Mouse (Mus musculus) forebrain, postnatal 0 days (tissue): Measurements from ENCODE around the gene Rfx3. TPM values are rescaled to one million over a fixed set of nuclear protein-coding genes. Genes with fewer than 3 reads are reported as not detected.

Experiments
- ATAC-seq: fragments of 200-750 bp; cut with Nextera tagmentation; 2 replicates; pipeline ENCODE4 v1.8.0; 2017; ENCODE audit warnings: mild to moderate bottlenecking, moderate library complexity
- DNase-seq: peaks from one replicate; pipeline ENCODE4 v3.0.0-alpha.2; 2015
- H3K27ac ChIP-seq: fragments of 300-500 bp; sonication (generic); 2 replicates; pipeline ENCODE4 v1.5.1; 2014; ENCODE audit warnings: low read depth, mild to moderate bottlenecking, antibody characterized with exemption, low read length, moderate library complexity, mixed read lengths
- H3K27me3 ChIP-seq: fragments of 300-500 bp; sonication (generic); 2 replicates; pipeline ENCODE4 v1.6.1; 2014; ENCODE audit warnings: mild to moderate bottlenecking, low read length, mixed read lengths; ENCODE audit not compliant: insufficient read depth
- H3K36me3 ChIP-seq: fragments of 300-500 bp; sonication (generic); 2 replicates; pipeline ENCODE4 v1.6.1; 2014; ENCODE audit warnings: mild to moderate bottlenecking, moderate library complexity; ENCODE audit not compliant: insufficient read depth
- H3K4me1 ChIP-seq: fragments of 300-500 bp; sonication (generic); 2 replicates; pipeline ENCODE4 v1.6.1; 2014; ENCODE audit warnings: antibody characterized with exemption; ENCODE audit not compliant: insufficient read depth
- H3K4me2 ChIP-seq: fragments of 300-500 bp; sonication (generic); 2 replicates; pipeline ENCODE4 v1.6.1; 2014; ENCODE audit warnings: low read depth, mild to moderate bottlenecking, moderate library complexity
- H3K4me3 ChIP-seq: fragments of 300-500 bp; sonication (generic); 2 replicates; pipeline ENCODE4 v1.5.1; 2014; ENCODE audit warnings: low read depth, low read length, mixed read lengths
- H3K9ac ChIP-seq: fragments of 300-500 bp; sonication (generic); 2 replicates; pipeline ENCODE4 v1.6.1; 2014; ENCODE audit warnings: mild to moderate bottlenecking
- H3K9me3 ChIP-seq: fragments of 300-500 bp; sonication (generic); 2 replicates; pipeline ENCODE4 v1.6.1; 2016; ENCODE audit warnings: low read length
- CTCF ChIP-seq: sonication (generic); IDR thresholded peaks from 2 replicates; pipeline ENCODE4 v1.5.1; 2016; ENCODE audit warnings: antibody characterized with exemption, control low read depth, low read depth
- WGBS: fragments of 180-500 bp; shearing (Covaris S2); extraction: QIAGEN DNeasy Blood & Tissue Kit; methylation state at CpG from one replicate; pipeline ENCODE4 v1.1.7; 2014; 5-methylcytosine and 5-hydroxymethylcytosine counted together
- polyA plus RNA-seq: library from polyadenylated mRNA; unstranded; fragments of >200 nt; fragmentation: Nextera tagmentation; extraction: Ambion mirVana; gene quantifications from 2 replicates; pipeline ENCODE4 v1.2.1, GENCODE M21; 2015
- total RNA-seq: library from RNA; depleted of rRNA; stranded (reverse); fragments of >200 nt; gene quantifications from 2 replicates; pipeline ENCODE4 v1.2.3, GENCODE M21; 2014

Rfx3 gene
- total and polyA plus RNA-seq, 2 experiments from 2014 or later = 19.4 to 42.5 TPM

DNA sequence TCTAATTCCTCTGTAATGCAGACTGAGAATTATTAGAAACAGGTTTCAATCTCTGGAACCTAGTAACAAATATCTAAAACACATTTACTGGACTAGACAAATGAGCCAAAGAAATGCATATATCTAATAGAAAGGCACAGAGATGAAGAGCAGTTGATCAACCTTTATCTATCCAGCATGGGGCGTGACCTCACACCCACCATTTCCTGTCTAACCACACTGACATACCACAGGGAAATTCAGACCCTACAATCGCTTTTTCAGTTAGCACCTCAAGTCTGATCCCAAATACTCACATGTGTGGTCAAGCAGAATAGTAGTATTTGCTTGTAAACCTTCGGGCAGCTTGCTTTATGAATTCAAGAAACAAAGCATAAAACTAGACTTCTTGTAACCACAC, 43.4 kb downstream of the Rfx3 start:
- no peak for ATAC-seq
- Histone ChIP-seq H3K27ac (no peak overlapping the region), H3K36me3 (no peaks in the 10 kb centered on the region), H3K9ac (no peak overlapping the region), H3K9me3 (no peaks in the 10 kb centered on the region), H3K27me3 (no peaks in the 10 kb centered on the region), H3K4me1 (no peaks in the 10 kb centered on the region), H3K4me2 (no peak overlapping the region), H3K4me3 (no peak overlapping the region)
- no peak for TF ChIP-seq CTCF
- DNase-seq = no peak
- WGBS = 89% methylated on average over 3 of the region's 3 CpGs

DNA sequence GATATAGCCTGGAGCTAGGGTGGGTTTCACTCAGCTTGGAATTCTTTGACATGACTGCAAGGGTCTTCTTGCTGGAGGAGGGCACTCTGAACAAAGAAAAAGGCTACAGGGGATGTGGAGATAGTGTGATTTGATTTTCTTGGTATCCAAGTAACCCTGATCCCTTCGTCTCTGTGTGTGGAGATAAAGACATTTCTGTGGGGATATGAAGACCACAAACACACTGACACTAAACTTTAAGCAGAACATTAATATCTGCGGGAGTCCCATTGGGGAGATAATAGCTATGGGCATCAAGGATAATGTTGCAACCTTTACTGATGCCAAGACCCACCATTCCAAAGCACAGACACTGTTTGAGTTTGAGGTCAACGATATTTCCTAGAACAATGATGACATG, 49.7 kb downstream of the Rfx3 start:
- H3K4me1 ChIP-seq = no peaks in the 10 kb centered on the region
- TF ChIP-seq CTCF = no peak
- DNase-seq (no peak), ATAC-seq (no peak)
- H3K4me3 ChIP-seq = no peak overlapping the region
- H3K27me3 ChIP-seq = no peaks in the 10 kb centered on the region
- no peak overlapping the region for H3K9ac ChIP-seq
- no peak overlapping the region for H3K27ac ChIP-seq
- no peak overlapping the region for H3K4me2 ChIP-seq
- H3K9me3 ChIP-seq = no peaks in the 10 kb centered on the region
- 95% methylated on average over 3 of the region's 3 CpGs for WGBS
- H3K36me3 ChIP-seq = no peaks in the 10 kb centered on the region

DNA sequence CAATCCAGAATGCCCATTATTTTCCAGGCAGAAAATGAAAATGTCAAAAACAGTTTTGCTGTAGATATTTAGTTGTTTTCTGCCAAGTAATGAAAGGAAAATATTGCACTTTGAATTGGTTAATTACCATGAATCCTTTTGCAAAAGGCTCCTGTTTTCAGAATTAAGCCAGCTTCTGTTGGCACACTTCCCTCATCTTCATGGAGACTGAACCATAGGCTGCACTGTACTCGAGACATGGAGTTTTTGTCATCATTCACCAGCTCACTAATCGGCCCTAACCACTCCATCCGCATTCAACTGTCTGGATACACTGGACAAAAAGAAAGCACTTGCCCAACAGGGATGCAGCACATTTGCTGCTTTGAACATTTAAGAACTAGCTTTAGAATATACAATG, 75.5 kb downstream of the Rfx3 start:
- Histone ChIP-seq H3K9me3 (no peaks in the 10 kb centered on the region), H3K4me2 (no peak overlapping the region), H3K4me3 (no peak overlapping the region), H3K27ac (no peak overlapping the region), H3K9ac (no peak overlapping the region), H3K36me3 (no peaks in the 10 kb centered on the region), H3K4me1 (peaks cover 8% of the 10 kb centered on the region), H3K27me3 (no peaks in the 10 kb centered on the region)
- no peak for ATAC-seq
- DNase-seq = peak; percentile 16
- WGBS = 11% methylated on average over 3 of the region's 3 CpGs
- TF ChIP-seq CTCF = no peak

GRCm38 (mm10) chr19:27931136-27931535, 79.8 kb downstream of the Rfx3 start:
- no peaks in the 10 kb centered on the region for H3K9me3 ChIP-seq
- H3K4me1 ChIP-seq = peaks cover 8% of the 10 kb centered on the region
- DNase-seq = no peak
- no peaks in the 10 kb centered on the region for H3K27me3 ChIP-seq
- no peak overlapping the region for H3K4me3 ChIP-seq
- 95% methylated on average over 2 of the region's 2 CpGs for WGBS
- H3K4me2 ChIP-seq = no peak overlapping the region
- H3K9ac ChIP-seq = no peak overlapping the region
- ATAC-seq = no peak
- H3K27ac ChIP-seq = no peak overlapping the region
- H3K36me3 ChIP-seq = no peaks in the 10 kb centered on the region
- 0 out of 2 replicates have a peak, but pooled peaks have one; percentile 5 for TF ChIP-seq CTCF

- ATAC-seq (no peak), DNase-seq (no peak)
- Histone ChIP-seq H3K4me1 (no peaks in the 10 kb centered on the region), H3K9me3 (no peaks in the 10 kb centered on the region), H3K36me3 (no peaks in the 10 kb centered on the region), H3K4me2 (no peak overlapping the region), H3K4me3 (no peak overlapping the region), H3K27ac (no peak overlapping the region), H3K9ac (no peak overlapping the region), H3K27me3 (no peaks in the 10 kb centered on the region)
- no peak for TF ChIP-seq CTCF
- 97% methylated on average over 3 of the region's 3 CpGs for WGBS
Measured at GRCm38 (mm10) chr19:27926378-27926777, 84.6 kb downstream of the Rfx3 start.

DNA sequence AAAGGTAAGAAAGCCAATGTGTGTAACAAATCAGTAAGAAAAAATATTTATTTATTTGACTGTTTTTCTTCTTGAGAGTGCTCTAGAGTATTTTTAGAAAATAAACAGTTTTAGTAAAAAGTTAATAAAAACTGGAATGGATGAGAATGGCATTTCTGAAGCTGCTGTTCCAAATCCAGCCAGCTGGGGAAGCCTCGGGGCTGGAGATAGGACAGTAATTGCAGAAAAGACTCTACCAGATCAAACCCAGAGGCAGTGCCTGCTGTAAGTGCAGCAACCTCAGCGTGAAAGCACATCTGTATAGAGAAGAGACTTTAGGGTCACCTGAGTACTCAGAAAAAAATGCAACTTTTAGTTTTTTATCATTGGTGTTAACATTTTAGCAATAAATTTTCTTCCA, 91.9 kb downstream of the Rfx3 start:
- Histone ChIP-seq H3K9me3 (no peaks in the 10 kb centered on the region), H3K27me3 (no peaks in the 10 kb centered on the region), H3K4me1 (no peaks in the 10 kb centered on the region), H3K4me3 (no peak overlapping the region), H3K4me2 (no peak overlapping the region), H3K27ac (no peak overlapping the region), H3K9ac (no peak overlapping the region), H3K36me3 (no peaks in the 10 kb centered on the region)
- DNase-seq = no peak
- ATAC-seq = no peak
- 50% methylated on average over 2 of the region's 2 CpGs for WGBS
- TF ChIP-seq CTCF = peak; percentile 40

DNA sequence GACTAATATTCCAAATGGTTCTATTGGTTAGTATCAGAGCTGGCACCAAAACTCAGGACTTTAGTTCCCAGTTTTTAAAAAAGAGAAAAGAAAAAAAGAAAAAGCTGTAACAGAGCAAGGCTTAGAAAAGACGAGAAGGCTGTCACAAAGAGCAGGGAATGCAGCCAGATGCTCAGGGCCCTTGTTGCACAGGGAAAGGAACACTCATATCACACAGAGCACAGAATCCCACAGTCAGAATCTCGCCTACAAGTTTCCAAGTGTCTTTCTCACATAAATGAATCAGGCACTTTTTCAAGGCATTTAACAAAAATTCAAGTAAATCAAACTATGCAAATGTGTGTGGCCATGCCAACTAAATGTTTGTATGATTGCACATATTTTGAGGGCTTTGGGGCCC, 94.5 kb downstream of the Rfx3 start:
- DNase-seq (peak; percentile 29), ATAC-seq (no peak)
- Histone ChIP-seq H3K9ac (no peak overlapping the region), H3K4me1 (no peaks in the 10 kb centered on the region), H3K27ac (no peak overlapping the region), H3K27me3 (no peaks in the 10 kb centered on the region), H3K4me2 (no peak overlapping the region), H3K36me3 (no peaks in the 10 kb centered on the region), H3K9me3 (no peaks in the 10 kb centered on the region), H3K4me3 (no peak overlapping the region)
- whole genome bisulfite sequencing = 9% methylated on average over 2 of the region's 2 CpGs
- no peak for TF ChIP-seq CTCF

DNA sequence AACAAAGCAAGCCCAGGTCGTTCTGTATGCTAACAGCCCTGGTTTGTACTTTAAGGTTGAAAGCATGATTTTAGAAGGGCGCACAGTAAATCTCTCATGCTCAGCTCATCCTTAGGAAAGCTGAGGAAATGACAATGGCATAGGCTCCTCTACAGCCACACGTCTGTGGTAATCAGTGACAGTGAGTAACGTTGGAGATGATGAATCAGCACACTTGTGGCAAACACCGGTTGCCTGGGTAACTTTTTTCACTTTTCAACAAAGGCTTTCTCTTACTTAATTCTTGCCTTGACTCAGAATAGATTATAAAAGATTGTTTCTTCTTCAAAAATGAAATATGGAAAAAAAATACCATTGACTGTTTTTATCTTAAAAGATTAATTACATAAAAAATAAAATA, 104.0 kb downstream of the Rfx3 start:
- H3K27ac ChIP-seq = no peak overlapping the region
- no peaks in the 10 kb centered on the region for H3K4me1 ChIP-seq
- H3K4me3 ChIP-seq = no peak overlapping the region
- H3K9me3 ChIP-seq = no peaks in the 10 kb centered on the region
- DNase-seq = no peak
- H3K4me2 ChIP-seq = no peak overlapping the region
- no peaks in the 10 kb centered on the region for H3K36me3 ChIP-seq
- H3K27me3 ChIP-seq = no peaks in the 10 kb centered on the region
- 54% methylated on average over 5 of the region's 5 CpGs for WGBS
- no peak for ATAC-seq
- no peak overlapping the region for H3K9ac ChIP-seq
- no peak for TF ChIP-seq CTCF
